24 mouse cellular contexts compared by ENCODE assay signal in genomic region chr11:115425671-115426070, GRCm38 (mm10). TPM values are rescaled to one million over a fixed set of nuclear protein-coding genes. Genes with fewer than 3 reads are reported as not detected.
DNase-seq lines count a peak whose midpoint lies in the region; ATAC-seq lines count a peak whose summit lies in the region.
"Had no signal": no experiment of that assay in that cellular context is flagged by ENCODE, and none has a peak within 500 bp of the region (broad histone marks: within the 10 kb centered on the region; RNA-seq: fewer than 3 reads in every experiment).

No protein-coding gene starts in this region.

- DNase-seq in cerebellum, adult 11-12 months = peak; percentile 9
- no peak for DNase-seq in cerebellum, postnatal 10 days
- DNase-seq in limb, embryonic 10.5 days (ENCODE audit: low spot score) = no peak
- DNase-seq in thymus, postnatal 0 days (ENCODE audit: low spot score) = peak; percentile 83
- no peak for DNase-seq in thymus, postnatal 4 days
- DNase-seq in thymus, postnatal 25 days = peak; percentile 62
- DNase-seq: adrenal gland, adult 8-10 months; adrenal gland, postnatal 25 days; cerebellum, adult 2 months; cerebellum, postnatal 14 days; forebrain, postnatal 0 days; gastrocnemius, postnatal 10 days; gastrocnemius, postnatal 36 days; heart, adult 2 months had no signal

- no peak overlapping the region for H3K4me2 ChIP-seq in limb, embryonic 12.5 days
- H3K4me2 ChIP-seq: embryonic facial prominence, embryonic 12.5 days; embryonic facial prominence, embryonic 15.5 days; hindbrain, embryonic 12.5 days; hindbrain, embryonic 15.5 days had no signal

- 87% methylated on average over 6 of the region's 6 CpGs for WGBS in limb, embryonic 12.5 days
- 89% methylated on average over 6 of the region's 6 CpGs for WGBS in limb, embryonic 10.5 days

- peaks cover 32% of the 10 kb centered on the region for H3K4me1 ChIP-seq in limb, embryonic 12.5 days (replicated peaks)
- H3K4me1 ChIP-seq in limb, embryonic 10.5 days = peaks cover 24% of the 10 kb centered on the region

- no peaks in the 10 kb centered on the region for H3K27me3 ChIP-seq in limb, embryonic 12.5 days
- no peaks in the 10 kb centered on the region for H3K27me3 ChIP-seq in limb, embryonic 10.5 days (ENCODE audit: low read depth, poor library complexity, severe bottlenecking)
- H3K27me3 ChIP-seq: embryonic facial prominence, embryonic 12.5 days; embryonic facial prominence, embryonic 15.5 days; hindbrain, embryonic 12.5 days; hindbrain, embryonic 15.5 days had no signal

- no peaks in the 10 kb centered on the region for H3K9me3 ChIP-seq in limb, embryonic 12.5 days
- no peaks in the 10 kb centered on the region for H3K9me3 ChIP-seq in limb, embryonic 10.5 days (replicated peaks)
- H3K9me3 ChIP-seq: embryonic facial prominence, embryonic 12.5 days; embryonic facial prominence, embryonic 15.5 days; heart, embryonic 10.5 days; hindbrain, embryonic 12.5 days; hindbrain, embryonic 15.5 days had no signal

- H3K9ac ChIP-seq in limb, embryonic 12.5 days (replicated peaks) = no peak overlapping the region
- H3K9ac ChIP-seq: embryonic facial prominence, embryonic 12.5 days; embryonic facial prominence, embryonic 15.5 days; forebrain, postnatal 0 days; hindbrain, embryonic 12.5 days; hindbrain, embryonic 15.5 days had no signal

- H3K36me3 ChIP-seq in limb, embryonic 12.5 days = peaks cover 68% of the 10 kb centered on the region
- H3K36me3 ChIP-seq in limb, embryonic 10.5 days = peaks cover 76% of the 10 kb centered on the region

- 0 out of 2 replicates have a peak overlapping the region, but pooled peaks have one; percentile 14 for H3K27ac ChIP-seq in limb, embryonic 12.5 days
- H3K27ac ChIP-seq in limb, embryonic 10.5 days = no peak overlapping the region
- H3K27ac ChIP-seq: embryonic facial prominence, embryonic 12.5 days; embryonic facial prominence, embryonic 15.5 days; heart, adult 2 months; heart, embryonic 10.5 days; hindbrain, embryonic 12.5 days; hindbrain, embryonic 15.5 days had no signal

- ATAC-seq in limb, embryonic 12.5 days (ENCODE audit: insufficient number of reproducible peaks, insufficient read depth, low FRiP score, low TSS enrichment, low read depth) = no peak
- ATAC-seq in frontal cortex, adult (ENCODE audit: low TSS enrichment) = no peak
- ATAC-seq: activated CD4-positive, CD25-positive, alpha-beta regulatory T cell, adult 4 months; forebrain, embryonic 14.5 days; forebrain, postnatal 0 days had no signal

- no peak overlapping the region for H3K4me3 ChIP-seq in limb, embryonic 12.5 days (replicated peaks)
- H3K4me3 ChIP-seq in limb, embryonic 10.5 days = no peak overlapping the region
- H3K4me3 ChIP-seq: embryonic facial prominence, embryonic 12.5 days; embryonic facial prominence, embryonic 15.5 days; heart, adult 2 months; heart, embryonic 10.5 days; hindbrain, embryonic 12.5 days; hindbrain, embryonic 15.5 days had no signal

RNA-seq across cellular contexts. Expression of gene Kctd2, which starts 5.7 kb away (rescaled TPM):
- 25.3 and 26.5 TPM in 2 replicates for polyA plus RNA-seq in limb, embryonic 12.5 days (2016; fragmentation: Nextera tagmentation; extraction: Ambion mirVana)
- 13.6 and 18.3 TPM in 2 replicates for polyA plus RNA-seq in limb, embryonic 10.5 days (2016; fragmentation: Nextera tagmentation; extraction: Ambion mirVana)
- 30.5 and 37.5 TPM in 2 replicates for polyA plus RNA-seq in thymus, postnatal 0 days (2015; fragmentation: Nextera tagmentation; extraction: Ambion mirVana)

RNA-seq across cellular contexts. Expression of gene Atp5h, which starts 5.9 kb away (rescaled TPM):
- polyA plus RNA-seq in limb, embryonic 12.5 days (2016; fragmentation: Nextera tagmentation; extraction: Ambion mirVana) = 960 and 975 TPM in 2 replicates
- 862 and 900 TPM in 2 replicates for polyA plus RNA-seq in limb, embryonic 10.5 days (2016; fragmentation: Nextera tagmentation; extraction: Ambion mirVana)
- 1,461 and 1,502 TPM in 2 replicates for polyA plus RNA-seq in thymus, postnatal 0 days (2015; fragmentation: Nextera tagmentation; extraction: Ambion mirVana)

RNA-seq across cellular contexts. Expression of gene Trim80, which starts 14.7 kb away (rescaled TPM):
- 0.10 TPM in 1 of 2 replicates, not detected in the other for polyA plus RNA-seq in limb, embryonic 12.5 days (2016; fragmentation: Nextera tagmentation; extraction: Ambion mirVana)
- 0.18 and 0.26 TPM in 2 replicates for polyA plus RNA-seq in limb, embryonic 10.5 days (2016; fragmentation: Nextera tagmentation; extraction: Ambion mirVana)
- polyA plus RNA-seq in thymus, postnatal 0 days (2015; fragmentation: Nextera tagmentation; extraction: Ambion mirVana) = 0.89 and 1.1 TPM in 2 replicates
- polyA plus RNA-seq: activated CD4-positive, CD25-positive, alpha-beta regulatory T cell, adult 4 months; embryonic facial prominence, embryonic 12.5 days; embryonic facial prominence, embryonic 15.5 days; forebrain, embryonic 14.5 days; forebrain, postnatal 0 days; hindbrain, embryonic 12.5 days; hindbrain, embryonic 15.5 days had no signal

RNA-seq across cellular contexts. Expression of gene Mrpl58, which starts 22.1 kb away (rescaled TPM):
- 175 and 182 TPM in 2 replicates for polyA plus RNA-seq in limb, embryonic 12.5 days (2016; fragmentation: Nextera tagmentation; extraction: Ambion mirVana)
- 202 and 220 TPM in 2 replicates for polyA plus RNA-seq in limb, embryonic 10.5 days (2016; fragmentation: Nextera tagmentation; extraction: Ambion mirVana)
- 408 and 411 TPM in 2 replicates for polyA plus RNA-seq in thymus, postnatal 0 days (2015; fragmentation: Nextera tagmentation; extraction: Ambion mirVana)

RNA-seq across cellular contexts. Expression of gene Slc16a5, which starts 36.6 kb away (rescaled TPM):
- 0.15 TPM in 1 of 2 replicates, not detected in the other for polyA plus RNA-seq in limb, embryonic 12.5 days (2016; fragmentation: Nextera tagmentation; extraction: Ambion mirVana)
- 0.23 and 0.25 TPM in 2 replicates for polyA plus RNA-seq in limb, embryonic 10.5 days (2016; fragmentation: Nextera tagmentation; extraction: Ambion mirVana)
- 206 and 207 TPM in 2 replicates for polyA plus RNA-seq in thymus, postnatal 0 days (2015; fragmentation: Nextera tagmentation; extraction: Ambion mirVana)
- polyA plus RNA-seq: brain, embryonic 14.5 days; forebrain, embryonic 14.5 days; hindbrain, embryonic 12.5 days had no signal

Comparison
In these comparisons a context has a peak if more than half of its experiments do, and no peak if none do; other contexts are left out.
1. DNase-seq: peak in cerebellum, adult 11-12 months (single experiment), thymus, postnatal 0 days (single experiment) and thymus, postnatal 25 days (single experiment); none in cerebellum, postnatal 10 days (0 of 2), limb, embryonic 10.5 days (single experiment) and thymus, postnatal 4 days (single experiment).